Mouse (Mus musculus): ENCODE results near the gene Ggcx.

DNA sequence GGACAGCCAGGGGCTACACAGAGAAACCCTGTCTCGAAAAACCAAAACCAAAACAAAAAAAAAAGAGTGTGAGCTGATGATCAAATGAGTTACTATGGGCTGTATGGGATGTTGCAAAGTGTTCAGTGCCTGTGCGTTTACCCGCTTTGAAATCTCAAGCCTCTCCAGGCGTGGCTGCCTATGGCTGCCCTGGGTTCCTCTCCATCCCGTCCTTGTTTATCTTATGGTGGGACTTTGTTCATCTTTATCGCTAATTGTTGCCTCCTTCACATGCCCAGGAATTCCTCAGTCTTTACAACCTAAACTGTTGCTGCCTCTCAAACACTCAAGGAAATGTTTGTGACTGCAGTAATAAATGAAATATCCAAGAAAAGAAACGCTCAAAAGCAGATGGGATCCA is 44.3 kb downstream of the Ggcx start:
- TF ChIP-seq E2F4 (IDR thresholded peaks at IDR 0.05; ENCODE audit: insufficient read depth): no peak
- TF ChIP-seq POLR2A (IDR thresholded peaks at IDR 0.05; ENCODE audit: insufficient read length, low read depth): no peak
- TF ChIP-seq TCF12 (IDR thresholded peaks at IDR 0.05; ENCODE audit: insufficient read depth, poor library complexity, severe bottlenecking): no peak
- TF ChIP-seq MAX (IDR thresholded peaks at IDR 0.05; ENCODE audit: low read depth): no peak
- no peak for TF ChIP-seq SRF (IDR thresholded peaks at IDR 0.05; ENCODE audit: control insufficient read depth, insufficient read length, low read depth)
- TF ChIP-seq USF1 (IDR thresholded peaks at IDR 0.05; ENCODE audit: low read depth): no peak
- no peak for TF ChIP-seq CEBPB (IDR thresholded peaks at IDR 0.05; ENCODE audit: insufficient read depth, poor library complexity, severe bottlenecking)
- no peak for TF ChIP-seq REST (IDR thresholded peaks at IDR 0.05; ENCODE audit: insufficient read depth, insufficient read length)
- no peak for TF ChIP-seq MYOG (IDR thresholded peaks at IDR 0.05; ENCODE audit: control insufficient read depth in 1 of 3, insufficient read depth in 1 of 3, insufficient read length in 2 of 3, low read depth in 2 of 3)

All from myocyte (in vitro differentiated cells).